Mouse (Mus musculus) liver, adult 2 months (tissue): ENCODE data around the gene Dlgap5.

Experiments used
- CTCF ChIP-seq: fragments of 200-500 bp; IDR thresholded peaks from 2 replicates; pipeline ENCODE4 v1.5.1; 2011; ENCODE audit warnings: low read depth, low read length, control low read depth
- POLR2A ChIP-seq: fragments of 200-500 bp; IDR thresholded peaks from 2 replicates; pipeline ENCODE4 v1.6.1; 2011; ENCODE audit warnings: low read length, control low read depth; ENCODE audit not compliant: insufficient read depth; ENCODE audit errors: extremely low read depth

- TF ChIP-seq POLR2A (no peak), CTCF (no peak)
These were observed 41.7 kb downstream of the Dlgap5 start for GRCm38 (mm10) chr14:47376526-47376925.
